Mouse (Mus musculus): ENCODE data around the gene St8sia1.
A peak's percentile ranks its signal among the peaks of the same experiment; 100 is the strongest.

Gene St8sia1

GRCm38 (mm10) chr6:142908911-142909770, 55.1 kb downstream of the St8sia1 start:
- peak in 1 of 2 experiments; percentile 3 for DNase-seq (ENCODE audit: low spot score in 2 of 2)

- no peak for DNase-seq (ENCODE audit: low spot score in 2 of 2)
These were observed 55.8 kb downstream of the St8sia1 start for GRCm38 (mm10) chr6:142908412-142908811.

- DNase-seq (ENCODE audit: low spot score in 2 of 2), result no peak
These were observed 68.9 kb downstream of the St8sia1 start for GRCm38 (mm10) chr6:142895371-142895770.

GRCm38 (mm10) chr6:142893716-142894115, 70.5 kb downstream of the St8sia1 start:
- no peak for DNase-seq (ENCODE audit: low spot score in 2 of 2)

- no peak for DNase-seq (ENCODE audit: low spot score in 2 of 2)
These were observed 73.9 kb downstream of the St8sia1 start for GRCm38 (mm10) chr6:142890321-142890720.

GRCm38 (mm10) chr6:142888970-142889740, 75.1 kb downstream of the St8sia1 start:
- no peak for DNase-seq (ENCODE audit: low spot score in 2 of 2)

- DNase-seq (ENCODE audit: low spot score in 2 of 2), result no peak
These were observed 75.9 kb downstream of the St8sia1 start for GRCm38 (mm10) chr6:142888346-142888745.

- DNase-seq (ENCODE audit: low spot score in 2 of 2), result no peak
These were observed 76.9 kb downstream of the St8sia1 start for GRCm38 (mm10) chr6:142887375-142887774.

GRCm38 (mm10) chr6:142885364-142886154, 78.7 kb downstream of the St8sia1 start:
- no peak for DNase-seq (ENCODE audit: low spot score in 2 of 2)

GRCm38 (mm10) chr6:142884128-142884527, 80.1 kb downstream of the St8sia1 start:
- DNase-seq (ENCODE audit: low spot score in 2 of 2), result peak in 1 of 2 experiments; percentile 36

GRCm38 (mm10) chr6:142880849-142881470, 83.3 kb downstream of the St8sia1 start:
- no peak for DNase-seq (ENCODE audit: low spot score in 2 of 2)

- DNase-seq (ENCODE audit: low spot score in 2 of 2), result peak; percentile 57 to 70
These were observed 85.2 kb downstream of the St8sia1 start for GRCm38 (mm10) chr6:142878744-142879701.

- DNase-seq (ENCODE audit: low spot score in 2 of 2), result no peak
These were observed 87.0 kb downstream of the St8sia1 start for GRCm38 (mm10) chr6:142877221-142877620.

GRCm38 (mm10) chr6:142876279-142876899, 87.9 kb downstream of the St8sia1 start:
- DNase-seq (ENCODE audit: low spot score in 2 of 2), result peak; percentile 53 to 62

- no peak for DNase-seq (ENCODE audit: low spot score in 2 of 2)
These were observed 90.3 kb downstream of the St8sia1 start for GRCm38 (mm10) chr6:142873795-142874563.

- DNase-seq (ENCODE audit: low spot score in 2 of 2), result no peak
These were observed 94.4 kb downstream of the St8sia1 start for GRCm38 (mm10) chr6:142869715-142870422.

- peak; percentile 55 to 57 for DNase-seq (ENCODE audit: low spot score in 2 of 2)
These were observed 96.7 kb downstream of the St8sia1 start for GRCm38 (mm10) chr6:142867471-142868055.

GRCm38 (mm10) chr6:142867023-142867422, 97.2 kb downstream of the St8sia1 start:
- no peak for DNase-seq (ENCODE audit: low spot score in 2 of 2)
